Mouse (Mus musculus): ENCODE results near the gene Dus2.

DNA sequence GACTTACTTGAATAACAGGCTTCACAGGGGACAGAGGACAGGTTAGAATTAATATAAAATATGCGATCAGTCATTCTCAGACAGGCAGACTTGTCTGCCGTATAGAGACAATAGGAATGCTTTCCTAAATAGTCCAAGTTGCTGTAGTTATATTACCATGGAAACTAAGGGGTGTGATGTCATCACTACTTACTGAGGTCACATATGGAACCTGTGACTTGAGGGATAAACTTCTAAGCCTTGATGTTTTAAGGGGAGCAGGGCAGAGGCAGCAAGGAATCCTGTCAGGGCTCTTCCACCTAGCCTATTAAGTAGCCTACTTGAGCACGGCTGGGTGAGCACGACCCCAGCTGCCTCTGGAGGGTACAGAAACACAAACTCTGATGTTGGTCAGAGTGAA is 14.7 kb downstream of the Dus2 start, which contains the start of gene Dpep2nb:
- TF ChIP-seq POLR2A (IDR thresholded peaks at IDR 0.05; ENCODE audit: low read depth, low read length): no peak
- no peak for TF ChIP-seq RCOR1 (conservative IDR thresholded peaks at IDR 0.05; ENCODE audit: low read depth, low read length)
- no peak for TF ChIP-seq CTCF (conservative IDR thresholded peaks at IDR 0.05 in 1 of 2, IDR thresholded peaks at IDR 0.05 in 1 of 2; ENCODE audit: low read depth in 2 of 2, low read length in 2 of 2)
- no peak for TF ChIP-seq EP300 (IDR thresholded peaks at IDR 0.05; ENCODE audit: low read length)
- TF ChIP-seq BHLHE40 (IDR thresholded peaks at IDR 0.05; ENCODE audit: low read depth, low read length): no peak
- TF ChIP-seq MAZ (IDR thresholded peaks at IDR 0.05; ENCODE audit: low read depth, low read length): no peak
- no peak for TF ChIP-seq RAD21 (IDR thresholded peaks at IDR 0.05; ENCODE audit: low read depth, low read length)

Measured in CH12.LX (cell line).